Mouse (Mus musculus) brain, embryonic 14.5 days (tissue): Measurements from ENCODE around the gene Trim25.
A peak's percentile ranks its signal among the peaks of the same experiment; 100 is the strongest.

ENCODE experiments used
- CTCF ChIP-seq: fragments of 200-500 bp; IDR thresholded peaks from 2 replicates; pipeline ENCODE4 v1.5.1; 2012; ENCODE audit warnings: inconsistent platforms, mild to moderate bottlenecking, moderate library complexity, borderline replicate concordance; ENCODE audit not compliant: insufficient read depth, insufficient read length; ENCODE audit errors: extremely low read depth
- POLR2A ChIP-seq: fragments of 200-500 bp; IDR thresholded peaks from 2 replicates; pipeline ENCODE4 v1.6.1; 2012; ENCODE audit warnings: mild to moderate bottlenecking, inconsistent platforms, borderline replicate concordance; ENCODE audit not compliant: poor library complexity, insufficient read depth, insufficient read length, severe bottlenecking; ENCODE audit errors: extremely low read depth

GRCm38 (mm10) chr11:89039325-89039724 is 40.1 kb downstream of the Trim25 start:
- TF ChIP-seq CTCF (peak; percentile 72), POLR2A (no peak)
